Mouse (Mus musculus) small intestine, adult 2 months (tissue): ENCODE data around the gene Slc22a6. TPM values are rescaled to one million over a fixed set of nuclear protein-coding genes. Genes with fewer than 3 reads are reported as not detected.

ENCODE experiments used
- H3K27ac ChIP-seq: fragments of 200-500 bp; 2 replicates; pipeline ENCODE4 v1.5.1; 2012; ENCODE audit warnings: low read depth, low read length, control low read depth, inconsistent platforms; ENCODE audit not compliant: insufficient read depth
- H3K27me3 ChIP-seq: fragments of 200-500 bp; 2 replicates; pipeline ENCODE4 v1.6.1; 2012; ENCODE audit warnings: mild to moderate bottlenecking, moderate library complexity, low read length, inconsistent platforms; ENCODE audit not compliant: control insufficient read depth, insufficient read depth
- H3K36me3 ChIP-seq: fragments of 200-500 bp; 2 replicates; pipeline ENCODE4 v1.6.1; 2012; ENCODE audit warnings: mild to moderate bottlenecking, low read length, control low read depth, inconsistent platforms; ENCODE audit not compliant: control insufficient read depth, insufficient read depth
- H3K4me1 ChIP-seq: fragments of 200-500 bp; 2 replicates; pipeline ENCODE4 v1.6.1; 2012; ENCODE audit warnings: low read length, inconsistent platforms, mixed read lengths; ENCODE audit not compliant: control insufficient read depth, insufficient read depth, insufficient read length
- H3K4me3 ChIP-seq: fragments of 200-500 bp; 2 replicates; pipeline ENCODE4 v1.5.1; 2012; ENCODE audit warnings: low read depth, mild to moderate bottlenecking, control low read depth, inconsistent platforms, low read length, moderate library complexity
- CTCF ChIP-seq: fragments of 200-500 bp; IDR thresholded peaks from 2 replicates; pipeline ENCODE4 v1.5.1; 2012; ENCODE audit warnings: low read depth, mild to moderate bottlenecking, control low read depth, inconsistent platforms, low read length, moderate library complexity, mixed read lengths; ENCODE audit not compliant: insufficient replicate concordance, insufficient read length; ENCODE audit errors: extremely low read depth
- POLR2A ChIP-seq: fragments of 200-500 bp; IDR thresholded peaks from 2 replicates; pipeline ENCODE4 v1.6.1; 2012; ENCODE audit warnings: low read depth, mild to moderate bottlenecking, control low read depth, inconsistent platforms, low read length, moderate library complexity
- WGBS: fragments of 180-500 bp; shearing (Covaris S2); methylation state at CpG from one replicate; pipeline ENCODE4 v1.1.7; 2018; 5-methylcytosine and 5-hydroxymethylcytosine counted together
- polyA plus RNA-seq: library from polyadenylated mRNA; depleted of rRNA; stranded (reverse); fragments of >200 nt; gene quantifications from 2 replicates; pipeline ENCODE4 v1.2.3, GENCODE M21; 2012

Slc22a6 gene
- polyA plus RNA-seq, 1 experiment, result not detected

DNA sequence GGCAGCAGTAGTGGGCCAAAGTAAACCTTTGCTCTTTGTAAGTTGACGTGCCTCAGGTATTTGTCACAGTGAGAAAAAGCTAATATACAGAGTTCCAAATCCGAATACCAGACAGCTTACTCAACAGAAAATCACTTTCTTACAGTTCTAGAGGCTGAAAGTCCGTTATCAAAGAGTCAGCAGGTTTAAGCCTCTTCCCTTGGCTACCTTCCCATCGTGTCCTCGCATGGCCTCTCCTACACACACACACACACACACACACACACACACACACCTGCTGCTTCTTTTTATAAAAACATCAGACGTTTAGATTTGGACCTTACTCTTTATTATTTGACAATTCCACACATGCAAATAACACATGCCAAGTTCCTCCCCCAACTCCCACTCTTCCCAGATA lies 13.0 kb downstream of the Slc22a6 start:
- no peaks in the 10 kb centered on the region for H3K36me3 ChIP-seq
- 21% methylated on average over 6 of the region's 6 CpGs for WGBS
- TF ChIP-seq POLR2A (no peak), CTCF (no peak)
- H3K4me3 ChIP-seq, result no peak overlapping the region
- H3K27me3 ChIP-seq, result no peaks in the 10 kb centered on the region
- H3K4me1 ChIP-seq, result peaks cover 7% of the 10 kb centered on the region; the same call in 1 of the 2 replicates
- no peak overlapping the region for H3K27ac ChIP-seq

DNA sequence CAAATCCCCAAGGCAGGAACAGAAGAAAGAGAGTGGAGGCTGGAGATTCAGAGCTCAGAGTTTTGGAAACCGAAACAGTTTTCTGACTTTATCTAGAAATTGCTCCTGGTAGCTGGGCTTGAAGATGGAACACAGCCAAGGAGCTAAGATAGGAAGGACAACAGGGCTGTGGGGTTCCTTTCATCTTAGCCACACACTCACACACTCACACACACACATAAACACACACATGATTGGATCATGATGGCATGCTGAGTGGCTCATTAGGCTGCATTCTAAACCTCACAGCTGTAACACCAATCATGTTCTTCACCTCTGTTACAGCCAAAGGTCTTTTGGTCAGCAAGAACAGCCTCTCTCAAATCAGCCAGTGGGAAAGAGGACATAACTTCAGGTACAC lies 14.2 kb downstream of the Slc22a6 start:
- TF ChIP-seq CTCF (no peak), POLR2A (no peak)
- Histone ChIP-seq H3K27ac (no peak overlapping the region), H3K4me1 (peaks cover 7% of the 10 kb centered on the region; the same call in 1 of the 2 replicates), H3K27me3 (no peaks in the 10 kb centered on the region), H3K4me3 (no peak overlapping the region), H3K36me3 (no peaks in the 10 kb centered on the region)
- WGBS, result 16% methylated on average over 1 of the region's 1 CpGs

DNA sequence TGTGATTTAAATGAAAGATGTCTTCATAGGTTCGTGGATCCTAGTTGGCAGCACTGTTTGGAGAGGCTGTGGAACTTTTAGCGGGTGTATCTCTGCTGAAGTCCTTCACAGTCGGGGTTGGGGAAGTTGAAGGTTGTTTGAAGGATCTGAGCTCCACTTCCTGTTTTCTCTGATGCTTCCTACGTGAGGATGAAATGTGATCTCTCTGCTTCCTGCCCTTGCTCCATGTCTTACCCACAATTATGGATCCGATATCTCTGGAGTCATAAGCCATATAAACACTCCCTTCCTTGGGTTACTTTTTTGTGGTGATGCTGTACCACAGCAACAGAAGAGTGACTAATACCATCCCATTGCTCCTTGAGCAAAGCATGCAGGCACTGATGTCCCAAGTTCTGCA lies 24.2 kb downstream of the Slc22a6 start:
- Histone ChIP-seq H3K4me3 (no peak overlapping the region), H3K27me3 (no peaks in the 10 kb centered on the region; the same call in 1 of the 2 replicates), H3K4me1 (no peaks in the 10 kb centered on the region), H3K36me3 (no peaks in the 10 kb centered on the region), H3K27ac (no peak overlapping the region)
- TF ChIP-seq CTCF (no peak), POLR2A (no peak)
- 41% methylated on average over 5 of the region's 5 CpGs for WGBS

DNA sequence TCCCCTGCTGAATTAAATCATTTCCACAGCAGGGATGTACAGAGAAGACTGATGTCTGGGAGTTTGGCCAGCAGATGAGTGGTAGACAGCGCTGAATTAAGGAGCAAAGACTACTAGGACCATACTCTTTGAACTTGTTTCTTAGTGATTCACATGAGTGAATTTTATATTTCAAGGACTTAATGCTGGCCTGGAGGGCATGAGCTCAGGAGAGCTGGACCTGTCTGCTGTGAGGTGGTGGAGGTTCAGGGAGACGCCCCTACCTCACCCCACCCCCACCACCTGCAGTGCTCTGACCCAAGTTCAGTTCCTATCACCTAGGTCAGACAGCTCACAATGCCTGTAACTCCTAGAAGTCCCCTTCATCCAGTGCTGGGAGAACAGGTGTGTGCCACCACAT lies 28.6 kb downstream of the Slc22a6 start:
- H3K4me3 ChIP-seq, result no peak overlapping the region
- H3K4me1 ChIP-seq, result no peaks in the 10 kb centered on the region
- H3K27ac ChIP-seq, result no peak overlapping the region
- WGBS, result 67% methylated on average over 2 of the region's 2 CpGs
- H3K36me3 ChIP-seq, result no peaks in the 10 kb centered on the region
- no peaks in the 10 kb centered on the region for H3K27me3 ChIP-seq
- TF ChIP-seq CTCF, result no peak
- no peak for TF ChIP-seq POLR2A

DNA sequence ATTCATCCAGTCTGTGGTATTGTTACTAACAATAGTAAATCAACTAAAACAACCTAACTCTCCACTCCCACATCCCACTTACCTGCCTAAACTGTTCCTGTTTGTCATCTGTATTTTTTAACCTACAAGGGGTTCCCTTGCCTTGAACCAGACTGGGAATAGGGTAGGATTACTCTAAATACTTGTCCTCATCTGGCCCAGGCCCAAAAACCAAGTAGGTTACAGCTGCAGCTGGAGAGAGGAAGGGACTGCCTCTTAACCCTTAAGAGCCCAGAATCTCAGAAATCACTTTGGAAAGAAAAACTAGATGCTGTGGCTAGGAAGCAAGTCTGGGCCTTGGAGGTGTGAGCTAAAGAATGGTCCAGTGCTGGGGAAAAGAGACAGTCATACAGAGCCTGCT lies 38.0 kb downstream of the Slc22a6 start:
- TF ChIP-seq POLR2A, result no peak
- no peak for TF ChIP-seq CTCF
- H3K36me3 ChIP-seq, result no peaks in the 10 kb centered on the region
- no peak overlapping the region for H3K4me3 ChIP-seq
- no peaks in the 10 kb centered on the region for H3K27me3 ChIP-seq
- H3K27ac ChIP-seq, result 0 out of 2 replicates have a peak overlapping the region, but pooled peaks have one; percentile 25
- H3K4me1 ChIP-seq, result no peaks in the 10 kb centered on the region

DNA sequence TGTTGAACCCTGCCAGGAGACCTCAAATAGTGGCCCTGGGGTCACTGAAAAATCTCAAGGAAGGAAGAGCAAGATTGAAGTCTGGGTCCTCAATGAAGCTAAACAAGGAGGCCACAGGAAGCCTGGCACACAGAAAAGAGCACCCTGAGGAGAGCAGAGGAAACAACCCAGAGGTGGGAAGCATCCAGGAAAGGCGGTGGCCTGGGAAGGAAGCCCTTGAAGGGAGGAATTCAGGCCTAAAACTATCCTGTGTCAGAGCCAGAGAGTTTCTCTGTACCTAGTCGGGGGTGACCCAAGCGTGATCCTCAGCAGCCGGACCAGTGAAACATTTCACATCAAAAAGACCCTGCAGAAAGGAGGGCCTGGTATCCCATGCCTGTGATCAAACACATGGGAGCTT lies 38.5 kb downstream of the Slc22a6 start:
- no peak for TF ChIP-seq CTCF
- TF ChIP-seq POLR2A, result no peak
- Histone ChIP-seq H3K4me1 (no peaks in the 10 kb centered on the region), H3K4me3 (no peak overlapping the region), H3K36me3 (no peaks in the 10 kb centered on the region), H3K27ac (0 out of 2 replicates have a peak overlapping the region, but pooled peaks have one; percentile 25), H3K27me3 (no peaks in the 10 kb centered on the region)
- 78% methylated on average over 4 of the region's 4 CpGs for WGBS

DNA sequence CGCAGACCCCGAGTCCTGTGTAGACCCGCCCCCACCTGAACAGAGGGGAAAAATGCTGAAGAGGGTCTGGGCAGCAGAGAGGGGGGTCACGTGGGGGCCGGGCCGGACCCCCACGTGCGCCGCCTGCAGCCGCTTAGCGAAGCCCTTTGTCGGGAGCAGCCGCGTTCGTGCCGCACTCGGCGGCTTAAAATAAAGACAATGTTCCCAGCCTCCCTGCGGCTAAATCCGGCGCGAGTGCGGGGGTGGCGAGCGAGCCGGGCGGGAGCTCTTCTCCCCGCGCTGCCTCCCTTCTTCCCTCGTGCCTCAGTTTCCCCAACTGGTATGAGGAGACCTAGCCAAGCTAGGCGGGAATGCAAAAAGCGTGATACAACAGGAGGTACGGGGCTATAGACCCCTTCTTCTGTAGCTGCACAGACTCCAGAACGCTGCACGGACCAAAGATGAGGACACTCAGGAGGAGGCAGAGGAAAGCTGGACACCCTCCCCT lies 44.0 kb downstream of the Slc22a6 start:
- H3K4me3 ChIP-seq, result peak overlapping the region; percentile 50
- no peak overlapping the region for H3K27ac ChIP-seq
- 2% methylated on average over 35 of the region's 35 CpGs for WGBS
- no peaks in the 10 kb centered on the region for H3K36me3 ChIP-seq
- H3K4me1 ChIP-seq, result peaks cover 4% of the 10 kb centered on the region
- H3K27me3 ChIP-seq, result peaks cover 7% of the 10 kb centered on the region; the same call in 1 of the 2 replicates
- TF ChIP-seq POLR2A, result no peak
- no peak for TF ChIP-seq CTCF

DNA sequence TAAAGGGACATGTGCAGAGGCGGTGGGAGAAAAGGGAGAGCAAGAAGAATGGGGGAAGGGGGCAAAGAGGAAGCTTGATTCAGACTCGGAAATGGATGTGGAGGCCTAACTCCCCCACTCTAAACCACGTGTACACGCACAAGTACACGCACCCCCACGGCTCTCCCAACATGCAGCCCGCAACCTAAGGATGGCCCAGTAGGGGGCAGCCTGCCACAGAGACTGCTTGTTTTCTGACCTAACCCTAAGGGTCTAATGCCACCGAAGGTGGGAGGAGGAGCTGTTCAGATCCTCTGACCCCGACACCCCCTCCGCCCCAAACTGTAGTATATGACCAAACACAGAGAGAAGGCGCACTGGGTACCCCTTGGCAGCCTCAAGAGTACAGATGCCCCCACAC lies 44.5 kb downstream of the Slc22a6 start:
- Histone ChIP-seq H3K4me1 (peaks cover 4% of the 10 kb centered on the region), H3K27ac (no peak overlapping the region), H3K27me3 (peaks cover 7% of the 10 kb centered on the region; the same call in 1 of the 2 replicates), H3K36me3 (no peaks in the 10 kb centered on the region), H3K4me3 (peak overlapping the region; percentile 50)
- no peak for TF ChIP-seq POLR2A
- TF ChIP-seq CTCF, result peak; percentile 65; the same call in 1 of the 2 replicates
- 6% methylated on average over 11 of the region's 11 CpGs for WGBS
